Mouse (Mus musculus): Measurements from ENCODE around the gene Fat3. TPM values are rescaled to one million over a fixed set of nuclear protein-coding genes. Genes with fewer than 3 reads are reported as not detected.

Gene Fat3
- total RNA-seq, 2 experiments from 2014 or later = 1.6 to 1.7 TPM

GRCm38 (mm10) chr9:15927378-15928083, 573.6 kb downstream of the Fat3 start:
- DNase-seq = no peak
- intact Hi-C loops (cut with DNase I; ENCODE audit: low total_unique reads) = no loop called here

GRCm38 (mm10) chr9:15925237-15925636, 575.8 kb downstream of the Fat3 start:
- DNase-seq = no peak
- intact Hi-C loops (cut with DNase I; ENCODE audit: low total_unique reads) = no loop called here

DNA sequence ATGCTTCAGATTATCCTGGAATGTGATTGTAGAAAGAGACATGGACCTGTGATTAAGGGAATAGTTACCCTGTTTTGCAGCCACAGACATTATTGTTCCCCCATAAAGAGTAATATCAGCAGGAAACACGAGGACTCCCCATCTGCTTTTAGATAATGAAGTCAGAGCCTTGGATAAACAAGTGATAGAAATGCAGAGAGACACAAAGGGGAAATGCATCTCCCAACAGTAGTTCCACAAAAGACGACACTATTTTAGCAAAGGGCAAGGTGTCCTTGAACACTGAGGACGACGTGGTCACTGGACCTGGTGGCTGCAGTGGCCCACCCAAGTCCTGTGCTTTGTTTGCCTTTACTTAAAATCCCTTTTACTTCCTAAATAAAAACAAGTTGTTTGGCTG, 580.8 kb downstream of the Fat3 start:
- intact Hi-C loops (cut with DNase I; ENCODE audit: low total_unique reads) = no loop called here
- no peak for DNase-seq

DNA sequence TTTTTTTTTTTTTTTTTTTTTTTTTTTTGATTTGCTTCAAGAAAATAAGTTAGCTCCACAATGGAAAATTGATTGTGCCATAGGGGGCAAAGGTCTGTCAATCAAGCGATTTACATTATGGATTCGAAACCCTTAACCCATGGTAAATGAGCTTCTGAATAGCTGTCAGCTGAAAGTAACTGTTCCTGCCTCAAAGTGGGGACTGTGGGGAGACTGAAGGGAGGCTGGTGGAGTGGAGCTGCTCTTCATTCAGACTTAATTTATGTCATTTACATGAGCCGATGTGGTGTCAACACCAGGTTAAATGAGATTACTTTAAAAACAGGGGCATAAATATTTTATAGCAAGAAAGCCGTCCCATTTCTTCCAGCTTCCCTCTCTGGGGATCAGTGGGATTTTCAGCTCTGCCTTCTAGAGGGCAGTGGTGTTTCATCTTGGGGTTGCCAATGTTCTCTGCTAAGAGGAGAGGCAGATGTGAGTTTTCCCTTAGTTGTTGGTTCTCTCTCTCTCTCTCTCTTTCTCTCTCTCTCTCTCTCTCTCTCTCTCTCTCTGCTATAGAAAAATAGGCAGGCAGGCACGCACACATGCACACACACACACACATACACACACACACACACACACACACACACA, 581.6 kb downstream of the Fat3 start:
- DNase-seq = no peak
- intact Hi-C loops (cut with DNase I; ENCODE audit: low total_unique reads) = no loop called here

- no peak for DNase-seq
- intact Hi-C loops (cut with DNase I; ENCODE audit: low total_unique reads) = no loop called here
Measured at GRCm38 (mm10) chr9:15916600-15916999, 584.5 kb downstream of the Fat3 start.

GRCm38 (mm10) chr9:15912735-15913134, 588.4 kb downstream of the Fat3 start:
- intact Hi-C loops (cut with DNase I; ENCODE audit: low total_unique reads) = no loop called here
- no peak for DNase-seq

DNA sequence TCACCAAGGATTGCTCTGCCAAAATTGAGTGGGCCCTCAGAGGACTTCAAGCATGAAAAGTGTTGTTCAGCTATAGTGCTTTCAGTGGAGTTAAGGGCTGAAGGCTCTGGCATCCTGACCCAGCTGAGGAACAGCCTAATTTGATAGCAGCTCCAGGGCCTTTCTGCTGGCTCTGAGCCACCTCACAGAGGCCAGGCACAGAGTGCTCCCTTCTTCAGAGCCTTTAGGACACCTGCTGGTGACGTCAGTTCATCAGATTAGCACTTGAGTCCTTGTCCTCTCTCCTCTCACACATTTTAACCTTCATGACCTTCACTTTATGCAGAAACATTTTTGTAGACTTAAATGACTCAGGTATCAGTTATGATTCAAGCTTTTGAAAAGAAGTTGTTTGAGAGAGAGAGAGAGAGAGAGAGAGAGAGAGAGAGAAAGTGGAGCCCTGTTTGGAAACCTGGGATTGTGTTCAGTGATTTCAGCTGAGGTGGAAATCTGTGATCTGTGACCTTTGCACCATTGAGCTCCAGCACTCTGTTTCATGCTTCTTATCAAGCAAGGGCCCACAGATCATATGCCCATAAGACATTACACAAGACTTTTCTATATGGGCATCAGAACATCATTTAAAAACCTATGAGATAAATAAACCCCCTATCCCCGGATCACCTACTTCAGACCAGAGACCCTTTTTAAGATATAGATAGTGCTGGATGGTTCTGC, 591.5 kb downstream of the Fat3 start:
- DNase-seq = no peak
- intact Hi-C loops (cut with DNase I; ENCODE audit: low total_unique reads) = no loop called here

GRCm38 (mm10) chr9:15903948-15904750, 596.9 kb downstream of the Fat3 start:
- no peak for DNase-seq
- intact Hi-C loops (cut with DNase I; ENCODE audit: low total_unique reads) = no loop called here

GRCm38 (mm10) chr9:15898112-15898511, 603.0 kb downstream of the Fat3 start:
- intact Hi-C loops (cut with DNase I; ENCODE audit: low total_unique reads) = no loop called here
- no peak for DNase-seq

GRCm38 (mm10) chr9:15886756-15887155, 614.3 kb downstream of the Fat3 start:
- no peak for DNase-seq
- intact Hi-C loops (cut with DNase I; ENCODE audit: low total_unique reads) = loop anchor here (10.0 kb wide), 1 partner anchor 202 kb away; no protein-coding TSS in a partner anchor

- DNase-seq = no peak
- intact Hi-C loops (cut with DNase I; ENCODE audit: low total_unique reads) = loop anchor here (10.0 kb wide), 1 partner anchor 196 kb away; no protein-coding TSS in a partner anchor
Measured at GRCm38 (mm10) chr9:15880754-15881153, 620.3 kb downstream of the Fat3 start.

DNA sequence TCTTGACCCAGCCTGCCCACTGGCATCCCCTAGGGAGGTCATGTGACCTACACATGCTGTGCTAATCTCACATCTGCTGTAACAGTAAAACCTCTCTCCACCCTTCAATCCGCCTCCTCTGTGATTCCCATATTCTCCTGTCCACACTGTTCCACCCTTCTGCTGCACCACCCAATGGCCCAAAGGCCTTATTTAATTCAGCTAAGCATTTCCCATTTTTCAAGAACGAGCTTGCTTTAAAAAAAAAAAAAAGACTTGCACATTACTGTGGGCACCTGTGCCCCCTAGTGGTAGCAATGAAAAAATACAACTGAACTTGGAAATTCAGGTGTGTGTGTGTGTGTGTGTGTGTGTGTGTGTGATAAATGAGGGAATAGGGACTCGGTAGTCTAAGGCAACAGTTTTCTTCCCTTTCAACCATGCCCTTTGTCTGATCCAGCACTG, 620.9 kb downstream of the Fat3 start:
- intact Hi-C loops (cut with DNase I; ENCODE audit: low total_unique reads) = loop anchor here (10.0 kb wide), 1 partner anchor 195 kb away; no protein-coding TSS in a partner anchor
- no peak for DNase-seq

- no peak for DNase-seq
- intact Hi-C loops (cut with DNase I; ENCODE audit: low total_unique reads) = no loop called here
Measured at GRCm38 (mm10) chr9:15874506-15875160, 626.5 kb downstream of the Fat3 start, which contains the start of gene Mtnr1b. Mtnr1b (minus strand) TSS chr9:15874556.

GRCm38 (mm10) chr9:15870013-15870412, 631.1 kb downstream of the Fat3 start:
- intact Hi-C loops (cut with DNase I; ENCODE audit: low total_unique reads) = no loop called here

DNA sequence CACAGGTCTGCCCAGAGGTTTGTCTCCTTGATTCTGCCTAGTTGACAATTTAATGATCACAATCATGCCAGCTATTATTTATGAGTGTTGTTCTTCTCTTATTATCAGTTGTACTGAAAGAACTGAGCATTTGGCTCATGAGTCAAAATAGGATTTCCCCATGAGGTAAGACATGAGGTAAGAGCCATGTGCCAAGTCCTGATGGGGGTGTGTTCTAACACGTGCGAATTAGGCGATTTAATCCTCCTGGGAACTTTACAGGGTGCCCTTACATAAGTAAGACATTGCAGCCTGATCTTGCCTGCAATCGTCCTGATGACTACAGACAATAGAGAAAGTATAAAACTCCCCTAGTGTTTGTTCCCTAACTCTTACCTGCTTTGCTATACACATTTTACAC, 631.6 kb downstream of the Fat3 start:
- no peak for DNase-seq
- intact Hi-C loops (cut with DNase I; ENCODE audit: low total_unique reads) = no loop called here

More at GRCm38 (mm10) chr9:15870013-15870412, 631.1 kb downstream of the Fat3 start:
- DNase-seq = no peak

DNA sequence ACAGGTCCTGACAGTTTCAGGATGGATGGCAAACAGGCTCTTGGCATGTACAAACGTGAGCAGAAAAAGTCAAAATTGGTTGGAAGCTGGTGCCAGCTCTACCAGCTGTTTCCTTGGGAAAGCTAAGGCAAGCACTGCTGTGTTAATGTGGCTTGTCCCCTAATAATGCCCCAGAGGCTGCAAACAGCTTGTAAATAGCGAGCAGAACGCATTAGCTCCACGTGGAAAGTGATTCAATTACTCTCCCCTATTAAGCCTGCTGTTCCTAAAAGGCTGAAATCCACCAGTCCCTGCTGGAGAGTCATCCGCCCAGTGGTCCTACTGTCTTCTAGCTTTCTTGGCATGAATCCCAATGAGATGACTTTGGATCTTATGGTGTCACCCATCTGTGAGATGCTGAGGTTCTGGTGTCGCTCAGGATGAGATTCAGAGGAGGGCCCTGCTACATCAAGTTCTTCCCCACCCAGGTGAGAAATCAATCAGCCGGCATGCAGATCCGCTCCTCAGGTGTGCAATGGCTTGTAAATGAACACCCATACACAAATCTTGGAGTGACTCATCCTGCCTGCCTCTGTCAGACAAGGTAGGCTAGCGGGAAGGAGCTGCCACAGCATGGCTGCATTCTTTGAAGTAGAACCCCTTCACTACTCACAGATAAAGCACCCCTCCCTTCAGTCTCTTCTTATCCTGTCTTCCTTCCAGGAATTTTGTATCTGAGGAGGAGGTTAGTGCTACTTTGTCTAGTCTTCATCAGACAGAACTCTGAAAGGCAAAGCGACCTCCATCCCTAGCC, 634.6 kb downstream of the Fat3 start:
- intact Hi-C loops (cut with DNase I; ENCODE audit: low total_unique reads) = no loop called here

GRCm38 (mm10) chr9:15861402-15861801, 639.7 kb downstream of the Fat3 start:
- intact Hi-C loops (cut with DNase I; ENCODE audit: low total_unique reads) = no loop called here
- no peak for DNase-seq

More for the DNA sequence above, 634.6 kb downstream of the Fat3 start:
- DNase-seq = no peak
